Mouse (Mus musculus) forebrain, embryonic 14.5 days (tissue): Measurements from ENCODE around the gene Pycr2. TPM values are rescaled to one million over a fixed set of nuclear protein-coding genes. Genes with fewer than 3 reads are reported as not detected.

ENCODE experiments used
- ATAC-seq: fragments of 200-750 bp; cut with Nextera tagmentation; 2 replicates; pipeline ENCODE4 v1.8.0; 2017; ENCODE audit warnings: mild to moderate bottlenecking, moderate library complexity
- DNase-seq: peaks from one replicate; pipeline ENCODE4 v3.0.0-alpha.2; 2015; ENCODE audit warnings: low spot score
- H3K27ac ChIP-seq: fragments of 300-500 bp; sonication (generic); 2 replicates; pipeline ENCODE4 v1.5.1; 2014; ENCODE audit warnings: low read depth, mild to moderate bottlenecking, control low read depth, low read length, moderate library complexity
- H3K27me3 ChIP-seq: fragments of 300-500 bp; sonication (generic); replicated peaks from 2 replicates; pipeline ENCODE4 v1.6.1; 2014; ENCODE audit warnings: low read length, control low read depth, mixed read lengths; ENCODE audit not compliant: control insufficient read depth, insufficient read depth
- H3K36me3 ChIP-seq: fragments of 300-500 bp; sonication (generic); 2 replicates; pipeline ENCODE4 v1.6.1; 2014; ENCODE audit warnings: low read length, control low read depth; ENCODE audit not compliant: control insufficient read depth, insufficient read depth
- H3K4me1 ChIP-seq: fragments of 300-500 bp; sonication (generic); 2 replicates; pipeline ENCODE4 v1.6.1; 2014; ENCODE audit warnings: antibody characterized with exemption, low read length, control low read depth; ENCODE audit not compliant: control insufficient read depth, insufficient read depth
- H3K4me2 ChIP-seq: fragments of 300-500 bp; sonication (generic); 2 replicates; pipeline ENCODE4 v1.6.1; 2014; ENCODE audit warnings: mild to moderate bottlenecking, control low read depth, low read length
- H3K4me3 ChIP-seq: fragments of 300-500 bp; sonication (generic); 2 replicates; pipeline ENCODE4 v1.5.1; 2014; ENCODE audit warnings: low read depth, low read length, control low read depth
- H3K9ac ChIP-seq: fragments of 300-500 bp; sonication (generic); 2 replicates; pipeline ENCODE4 v1.6.1; 2014; ENCODE audit warnings: mild to moderate bottlenecking, low read length, control low read depth, moderate library complexity
- H3K9me3 ChIP-seq: fragments of 300-500 bp; sonication (generic); replicated peaks from 2 replicates; pipeline ENCODE4 v1.6.1; 2016; ENCODE audit warnings: low read length, control low read depth, mixed read lengths; ENCODE audit not compliant: control insufficient read depth
- WGBS: fragments of 180-500 bp; shearing (Covaris S2); extraction: QIAGEN DNeasy Blood & Tissue Kit; methylation state at CpG from one replicate; pipeline ENCODE4 v1.1.7; 2014; 5-methylcytosine and 5-hydroxymethylcytosine counted together
- polyA plus RNA-seq: library from polyadenylated mRNA; unstranded; fragments of >200 nt; fragmentation: Nextera tagmentation; extraction: Ambion mirVana; gene quantifications from 2 replicates; pipeline ENCODE4 v1.2.1, GENCODE M21; 2014

The Pycr2 gene
- polyA plus RNA-seq = 83.2 and 94.0 TPM in 2 replicates

DNA sequence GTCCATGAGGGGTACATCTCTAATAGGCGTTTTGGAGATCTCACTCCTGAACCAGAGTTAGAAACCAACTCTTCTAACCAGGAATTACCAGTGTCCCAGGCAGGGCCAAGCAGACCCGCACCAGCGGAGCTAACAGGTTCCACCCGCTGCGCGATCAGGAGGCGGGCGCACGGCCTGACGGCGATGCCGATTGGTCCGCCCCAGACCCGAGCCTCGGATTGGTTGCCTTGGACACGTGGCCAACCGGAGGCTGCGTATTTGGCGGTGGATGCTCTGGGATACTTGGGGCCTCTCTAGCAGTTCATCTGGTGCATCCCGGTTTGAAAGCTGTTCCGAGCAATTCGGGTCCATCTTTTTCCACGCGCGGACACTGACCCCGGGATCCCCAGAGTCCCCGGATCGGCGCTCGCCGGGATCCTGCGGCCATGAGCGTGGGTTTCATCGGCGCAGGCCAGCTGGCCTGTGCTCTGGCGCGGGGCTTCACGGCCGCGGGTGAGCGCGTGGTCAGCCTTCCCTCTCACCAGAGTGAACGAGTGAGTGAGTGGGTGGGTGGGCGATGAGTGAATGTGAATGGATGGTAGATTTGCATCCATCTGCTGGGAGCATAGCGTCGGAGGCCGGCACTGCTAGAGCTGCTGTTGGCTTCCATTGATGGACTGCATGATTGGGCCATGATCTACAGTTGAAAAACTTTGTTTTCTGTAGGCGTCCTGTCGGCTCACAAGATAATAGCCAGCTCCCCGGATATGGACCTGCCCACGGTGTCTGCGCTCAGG is at the start of gene Pycr2:
Gene Pycr2 (plus strand): TSS at position 255 of the 776 bp plus-strand sequence.
- H3K4me2 ChIP-seq = peak within 1 kb of the TSS; percentile 88
- H3K9me3 ChIP-seq = no peaks in the 10 kb centered on the region
- peak; percentile 99 for ATAC-seq
- H3K9ac ChIP-seq = peak within 1 kb of the TSS; percentile 95
- H3K36me3 ChIP-seq = peaks cover 30% of the 10 kb centered on the region
- H3K27me3 ChIP-seq = no peaks in the 10 kb centered on the region
- H3K27ac ChIP-seq = peak within 1 kb of the TSS; percentile 77; the same call in 1 of the 2 replicates
- WGBS = 0% methylated on average over 52 of the region's 52 CpGs
- peaks cover 9% of the 10 kb centered on the region for H3K4me1 ChIP-seq
- DNase-seq = peak; percentile 98
- peak within 1 kb of the TSS; percentile 86 for H3K4me3 ChIP-seq

DNA sequence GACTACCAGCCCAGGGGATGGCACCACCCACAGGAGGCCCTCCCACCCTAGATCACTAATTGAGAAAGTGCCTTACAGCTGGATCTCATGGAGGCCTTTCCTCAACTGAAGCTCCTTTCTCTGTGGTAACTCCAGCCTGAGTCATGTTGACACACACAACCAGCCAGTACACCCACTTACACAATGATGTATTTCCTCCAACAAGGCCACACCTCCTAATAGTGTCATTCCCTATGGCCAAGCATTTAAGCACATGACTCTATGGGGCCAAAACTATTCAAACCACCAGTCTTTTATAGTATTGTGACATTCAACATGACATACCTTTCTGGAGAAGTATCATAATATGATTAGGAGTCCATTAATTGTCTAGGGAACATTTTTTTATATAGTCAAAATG is 45.3 kb upstream of the Pycr2 start:
- H3K4me2 ChIP-seq = no peak overlapping the region
- H3K4me1 ChIP-seq = no peaks in the 10 kb centered on the region
- peaks cover 73% of the 10 kb centered on the region for H3K36me3 ChIP-seq
- ATAC-seq (no peak), DNase-seq (no peak)
- H3K4me3 ChIP-seq = no peak overlapping the region
- no peak overlapping the region for H3K27ac ChIP-seq
- H3K27me3 ChIP-seq = no peaks in the 10 kb centered on the region
- no peak overlapping the region for H3K9ac ChIP-seq
- no peaks in the 10 kb centered on the region for H3K9me3 ChIP-seq

DNA sequence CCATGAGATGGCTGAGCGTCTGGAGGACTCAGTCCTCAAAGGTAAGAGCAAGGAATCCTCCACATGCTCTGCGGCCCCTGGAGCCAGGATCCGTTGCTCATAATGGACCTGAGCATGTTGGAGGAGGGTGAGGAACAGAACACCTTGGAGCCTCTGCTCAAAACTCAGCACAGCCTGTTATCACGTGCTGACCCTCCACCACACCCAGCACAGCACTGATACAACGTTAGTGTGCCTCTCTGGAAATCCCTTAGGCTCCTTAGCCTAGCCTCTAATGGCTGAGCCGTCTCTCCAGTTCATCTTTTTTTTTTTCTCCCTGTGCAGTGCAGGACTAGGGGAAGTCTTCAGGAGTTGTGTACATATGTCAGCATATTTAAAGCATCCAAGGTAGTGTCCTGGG is 44.1 kb upstream of the Pycr2 start:
- H3K27ac ChIP-seq = no peak overlapping the region
- ATAC-seq (no peak), DNase-seq (no peak)
- H3K9me3 ChIP-seq = no peaks in the 10 kb centered on the region
- 84% methylated on average over 6 of the region's 6 CpGs for WGBS
- H3K4me3 ChIP-seq = no peak overlapping the region
- no peaks in the 10 kb centered on the region for H3K27me3 ChIP-seq
- peaks cover 80% of the 10 kb centered on the region for H3K36me3 ChIP-seq
- H3K9ac ChIP-seq = no peak overlapping the region
- H3K4me1 ChIP-seq = no peaks in the 10 kb centered on the region
- no peak overlapping the region for H3K4me2 ChIP-seq

DNA sequence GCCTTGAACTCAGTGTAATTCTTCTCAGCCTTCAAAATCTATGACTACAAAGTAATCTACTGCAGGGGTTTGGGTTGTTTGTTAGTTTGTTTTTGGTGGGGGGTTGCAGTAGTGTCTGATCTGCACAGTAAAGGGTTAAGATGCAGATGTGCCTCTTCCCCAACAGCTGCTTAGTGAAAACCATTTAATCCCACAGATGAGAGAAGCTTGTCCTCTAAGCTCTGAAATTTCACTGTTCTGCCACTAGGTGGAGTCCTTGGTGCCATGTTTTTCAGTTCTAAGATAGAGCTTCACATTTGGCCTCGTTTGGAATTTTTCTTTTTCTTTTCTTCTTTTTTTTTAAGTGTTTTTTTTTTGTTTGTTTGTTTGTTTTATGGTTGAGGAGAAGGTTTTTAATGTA is 40.5 kb upstream of the Pycr2 start:
- Histone ChIP-seq H3K4me3 (no peak overlapping the region), H3K4me2 (no peak overlapping the region), H3K36me3 (peaks cover 85% of the 10 kb centered on the region), H3K9me3 (no peaks in the 10 kb centered on the region), H3K27ac (no peak overlapping the region), H3K9ac (no peak overlapping the region), H3K27me3 (no peaks in the 10 kb centered on the region), H3K4me1 (no peaks in the 10 kb centered on the region)
- ATAC-seq = peak; percentile 29; the same call in 1 of the 2 replicates
- DNase-seq = peak; percentile 73
- 6% methylated on average over 1 of the region's 1 CpGs for WGBS

DNA sequence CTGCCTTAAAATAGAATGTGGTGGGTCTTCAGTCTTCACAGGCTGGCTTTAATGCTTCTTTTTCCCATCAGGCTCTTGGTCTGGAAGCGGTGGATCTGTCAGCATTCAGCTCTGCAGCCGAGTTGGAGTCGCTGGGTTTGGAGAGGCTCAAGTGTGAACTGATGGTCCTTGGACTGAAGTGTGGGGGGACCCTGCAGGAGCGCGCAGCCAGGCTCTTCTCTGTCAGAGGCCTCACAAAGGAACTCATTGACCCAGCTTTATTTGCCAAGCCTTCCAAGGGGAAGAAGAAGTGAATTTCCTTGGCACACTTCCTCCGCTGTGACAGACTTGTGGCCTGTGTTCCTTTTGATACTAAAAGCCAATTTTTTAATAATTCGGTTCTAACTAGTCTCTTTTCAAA is 38.1 kb upstream of the Pycr2 start:
- Histone ChIP-seq H3K27me3 (no peaks in the 10 kb centered on the region), H3K9me3 (no peaks in the 10 kb centered on the region), H3K9ac (no peak overlapping the region), H3K4me3 (no peak overlapping the region), H3K4me2 (no peak overlapping the region), H3K36me3 (peaks cover 63% of the 10 kb centered on the region), H3K27ac (no peak overlapping the region), H3K4me1 (no peaks in the 10 kb centered on the region)
- 89% methylated on average over 7 of the region's 7 CpGs for WGBS
- DNase-seq = no peak
- no peak for ATAC-seq

DNA sequence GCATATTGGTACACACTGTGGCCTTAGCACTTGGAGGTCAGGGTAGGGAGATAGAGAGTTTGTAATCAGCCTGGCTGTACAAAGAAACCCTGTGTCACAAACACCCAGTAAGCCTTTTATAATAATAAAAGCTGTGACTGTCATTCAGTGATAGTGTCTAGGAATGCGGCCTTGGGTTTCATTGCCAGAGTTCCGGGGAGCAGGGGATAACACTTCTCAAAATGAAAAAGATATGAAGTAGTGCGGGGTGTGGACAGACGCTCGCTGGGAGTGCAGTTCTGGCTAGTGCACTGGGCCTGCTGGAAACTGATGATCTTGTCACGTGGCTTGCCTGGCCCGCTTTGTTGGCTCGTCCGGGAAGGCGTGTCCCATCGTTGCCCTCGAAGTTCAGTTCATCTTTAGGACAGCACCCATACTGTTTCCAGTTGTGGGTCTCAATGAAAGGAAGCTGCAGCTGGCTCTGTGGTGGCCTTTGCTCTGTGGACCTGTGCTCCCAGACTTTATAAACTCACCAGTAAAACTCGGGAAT is 33.9 kb upstream of the Pycr2 start:
- Histone ChIP-seq H3K27ac (no peak overlapping the region), H3K9ac (no peak overlapping the region), H3K4me3 (no peak overlapping the region), H3K4me2 (no peak overlapping the region), H3K27me3 (no peaks in the 10 kb centered on the region), H3K36me3 (peaks cover 29% of the 10 kb centered on the region), H3K4me1 (no peaks in the 10 kb centered on the region), H3K9me3 (no peaks in the 10 kb centered on the region)
- no peak for DNase-seq
- no peak for ATAC-seq
- WGBS = 78% methylated on average over 13 of the region's 13 CpGs

DNA sequence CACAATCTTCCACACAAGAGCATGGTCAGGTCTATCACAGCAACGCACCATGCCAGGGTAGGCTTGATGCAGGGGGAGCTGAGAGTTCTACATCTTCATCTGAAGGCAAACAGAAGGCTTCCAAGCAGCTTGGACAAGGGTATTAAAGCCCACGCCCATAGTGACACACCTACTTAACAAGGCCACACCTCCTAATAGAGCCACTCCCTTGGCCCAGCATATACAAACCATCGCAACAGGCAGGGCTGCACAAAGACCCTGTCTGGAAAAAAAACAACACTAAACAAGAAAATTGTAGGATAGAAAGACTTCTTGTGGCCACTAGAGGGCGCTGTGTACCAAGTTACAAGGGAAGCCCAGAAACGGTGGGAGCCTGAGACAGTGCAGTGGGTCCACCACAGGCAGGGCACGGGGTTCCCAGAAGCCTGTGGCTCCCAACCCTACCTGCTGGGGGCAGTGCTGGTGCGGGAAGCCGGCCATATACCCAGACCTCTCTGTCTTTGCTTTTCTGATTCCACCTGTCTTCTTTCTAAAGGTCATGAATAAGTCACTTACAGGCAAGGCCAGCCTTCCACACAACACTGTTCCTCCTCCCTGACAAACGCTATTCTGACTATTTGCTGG is 30.1 kb upstream of the Pycr2 start:
- no peak for ATAC-seq

DNA sequence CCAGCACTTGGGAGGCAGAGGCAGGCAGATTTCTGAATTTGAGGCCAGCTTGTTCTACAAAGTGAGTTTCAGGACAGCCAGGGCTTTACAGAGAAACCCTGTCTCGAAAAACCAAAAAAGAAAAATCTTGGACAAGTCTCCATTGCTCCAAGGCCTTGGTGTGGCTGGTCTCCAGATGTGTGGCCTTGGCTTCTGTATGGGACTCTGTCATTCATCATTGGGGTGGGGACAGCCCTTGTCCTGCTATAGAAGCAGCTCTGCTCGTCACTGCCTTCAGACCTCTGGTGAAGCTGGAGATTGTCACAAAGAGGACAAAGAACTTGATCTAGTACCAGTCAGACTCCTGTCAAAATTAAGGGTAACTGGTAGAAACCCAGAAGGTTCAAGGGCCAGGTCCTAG is 29.5 kb upstream of the Pycr2 start:
- no peaks in the 10 kb centered on the region for H3K36me3 ChIP-seq
- no peaks in the 10 kb centered on the region for H3K9me3 ChIP-seq
- H3K4me3 ChIP-seq = no peak overlapping the region
- 87% methylated on average over 2 of the region's 2 CpGs for WGBS
- H3K27ac ChIP-seq = no peak overlapping the region
- no peaks in the 10 kb centered on the region for H3K27me3 ChIP-seq
- no peaks in the 10 kb centered on the region for H3K4me1 ChIP-seq
- no peak overlapping the region for H3K4me2 ChIP-seq
- no peak overlapping the region for H3K9ac ChIP-seq
- ATAC-seq (no peak), DNase-seq (no peak)

More for the DNA sequence above, 30.1 kb upstream of the Pycr2 start:
- DNase-seq = peak; percentile 58
- Histone ChIP-seq H3K4me3 (no peak overlapping the region), H3K4me2 (no peak overlapping the region), H3K9me3 (no peaks in the 10 kb centered on the region), H3K9ac (no peak overlapping the region), H3K27ac (no peak overlapping the region), H3K27me3 (no peaks in the 10 kb centered on the region), H3K36me3 (no peaks in the 10 kb centered on the region), H3K4me1 (no peaks in the 10 kb centered on the region)
- WGBS = 20% methylated on average over 9 of the region's 9 CpGs

DNA sequence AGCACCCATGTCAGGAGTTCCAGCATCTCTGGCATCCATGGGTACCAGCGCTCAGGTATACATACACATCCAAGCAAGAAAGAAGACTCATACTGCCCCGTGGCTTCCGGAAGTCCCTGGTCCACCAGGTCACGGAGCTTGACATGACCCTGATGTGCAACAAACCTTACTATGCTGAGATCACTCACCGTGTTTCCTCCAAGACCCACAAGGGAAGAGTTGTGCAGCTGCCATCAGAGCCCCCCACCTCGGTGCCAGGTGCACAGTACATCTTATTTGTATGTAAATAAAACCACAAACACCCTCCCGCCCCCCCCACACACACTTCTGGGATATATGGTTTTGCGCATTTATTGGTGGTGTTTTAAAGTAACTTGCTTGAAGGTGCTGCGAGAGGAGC is 29.0 kb upstream of the Pycr2 start:
- H3K9ac ChIP-seq = no peak overlapping the region
- DNase-seq (no peak), ATAC-seq (no peak)
- H3K9me3 ChIP-seq = no peaks in the 10 kb centered on the region
- WGBS = 90% methylated on average over 9 of the region's 9 CpGs
- H3K4me1 ChIP-seq = no peaks in the 10 kb centered on the region
- no peaks in the 10 kb centered on the region for H3K36me3 ChIP-seq
- no peak overlapping the region for H3K4me3 ChIP-seq
- H3K4me2 ChIP-seq = no peak overlapping the region
- H3K27me3 ChIP-seq = no peaks in the 10 kb centered on the region
- no peak overlapping the region for H3K27ac ChIP-seq
